Mouse (Mus musculus): ENCODE results near the gene Olfr1056. TPM values are rescaled to one million over a fixed set of nuclear protein-coding genes. Genes with fewer than 3 reads are reported as not detected.

Gene Olfr1056
- polyA plus RNA-seq, 1 experiment from 2014 or later = not detected

- Histone ChIP-seq H3K36me3 (ENCODE audit: control insufficient read depth, insufficient read depth) (no peaks in the 10 kb centered on the region), H3K9me3 (ENCODE audit: control insufficient read depth) (no peaks in the 10 kb centered on the region), H3K4me2 (replicated peaks; ENCODE audit: low read depth) (no peak within 1 kb of the TSS), H3K27me3 (replicated peaks; ENCODE audit: control insufficient read depth, insufficient read depth, low read length) (no peaks in the 10 kb centered on the region), H3K4me1 (replicated peaks; ENCODE audit: control insufficient read depth, insufficient read depth, low read length) (no peaks in the 10 kb centered on the region), H3K27ac (ENCODE audit: low read depth, low read length) (no peak within 1 kb of the TSS), H3K9ac (ENCODE audit: low read depth, low read length) (no peak within 1 kb of the TSS), H3K4me3 (ENCODE audit: low read depth, low read length) (no peak within 1 kb of the TSS)
- WGBS = 80% methylated on average over 3 of the region's 3 CpGs
- ATAC-seq = no peak
- TF ChIP-seq CTCF (IDR thresholded peaks at IDR 0.05; ENCODE audit: low read depth) = no peak
Observed at GRCm38 (mm10) chr2:86335333-86335732, 26.9 kb downstream of the Olfr1056 start, which contains the start of gene Olfr1054. TSS of gene Olfr1054 (minus strand) at chr2:86335433.

- Histone ChIP-seq H3K4me3 (ENCODE audit: low read depth, low read length) (no peak within 1 kb of the TSS), H3K36me3 (ENCODE audit: control insufficient read depth, insufficient read depth) (no peaks in the 10 kb centered on the region), H3K9me3 (ENCODE audit: control insufficient read depth) (no peaks in the 10 kb centered on the region), H3K4me2 (replicated peaks; ENCODE audit: low read depth) (no peak within 1 kb of the TSS), H3K4me1 (replicated peaks; ENCODE audit: control insufficient read depth, insufficient read depth, low read length) (no peaks in the 10 kb centered on the region), H3K27ac (ENCODE audit: low read depth, low read length) (no peak within 1 kb of the TSS), H3K27me3 (replicated peaks; ENCODE audit: control insufficient read depth, insufficient read depth, low read length) (no peaks in the 10 kb centered on the region), H3K9ac (ENCODE audit: low read depth, low read length) (no peak within 1 kb of the TSS)
- TF ChIP-seq CTCF (IDR thresholded peaks at IDR 0.05; ENCODE audit: low read depth) = no peak
- ATAC-seq = no peak
- WGBS = 62% methylated on average over 3 of the region's 3 CpGs
Observed at GRCm38 (mm10) chr2:86315184-86315583, 47.1 kb downstream of the Olfr1056 start, which contains the start of gene Olfr1053. TSS of gene Olfr1053 (minus strand) at chr2:86315284.

Other genes with a start within 250 kb of the Olfr1056 start
- gene Olfr1039, start 226.5 kb downstream of the Olfr1056 start, polyA plus RNA-seq (2015; fragmentation: Nextera tagmentation; extraction: Ambion mirVana) = not detected in 2 replicates
- not detected in 2 replicates for gene Olfr1040, start 215.7 kb downstream of the Olfr1056 start, polyA plus RNA-seq (2015; fragmentation: Nextera tagmentation; extraction: Ambion mirVana)
- gene Olfr1042, start 200.6 kb downstream of the Olfr1056 start, polyA plus RNA-seq (2015; fragmentation: Nextera tagmentation; extraction: Ambion mirVana) = not detected in 2 replicates
- not detected in 2 replicates for gene Olfr1043, start 194.9 kb downstream of the Olfr1056 start, polyA plus RNA-seq (2015; fragmentation: Nextera tagmentation; extraction: Ambion mirVana)
- not detected in 2 replicates for gene Olfr1044, start 184.6 kb downstream of the Olfr1056 start, polyA plus RNA-seq (2015; fragmentation: Nextera tagmentation; extraction: Ambion mirVana)
- gene Olfr52, start 176.8 kb downstream of the Olfr1056 start, polyA plus RNA-seq (2015; fragmentation: Nextera tagmentation; extraction: Ambion mirVana) = not detected in 2 replicates
- not detected in 2 replicates for gene Olfr1045, start 159.5 kb downstream of the Olfr1056 start, polyA plus RNA-seq (2015; fragmentation: Nextera tagmentation; extraction: Ambion mirVana)
- not detected in 2 replicates for gene Olfr1046, start 143.2 kb downstream of the Olfr1056 start, polyA plus RNA-seq (2015; fragmentation: Nextera tagmentation; extraction: Ambion mirVana)
- gene Olfr1047, start 131.1 kb downstream of the Olfr1056 start, polyA plus RNA-seq (2015; fragmentation: Nextera tagmentation; extraction: Ambion mirVana) = not detected in 2 replicates
- gene Olfr1048, start 122.2 kb downstream of the Olfr1056 start, polyA plus RNA-seq (2015; fragmentation: Nextera tagmentation; extraction: Ambion mirVana) = not detected in 2 replicates
- gene Olfr1049, start 104.1 kb downstream of the Olfr1056 start, polyA plus RNA-seq (2015; fragmentation: Nextera tagmentation; extraction: Ambion mirVana) = not detected in 2 replicates
- gene Olfr1051, start 83.4 kb downstream of the Olfr1056 start, polyA plus RNA-seq (2015; fragmentation: Nextera tagmentation; extraction: Ambion mirVana) = not detected in 2 replicates
- not detected in 2 replicates for gene Olfr1052, start 70.0 kb downstream of the Olfr1056 start, polyA plus RNA-seq (2015; fragmentation: Nextera tagmentation; extraction: Ambion mirVana)
- gene Olfr1053, start 47.2 kb downstream of the Olfr1056 start, polyA plus RNA-seq (2015; fragmentation: Nextera tagmentation; extraction: Ambion mirVana) = not detected in 2 replicates
- not detected in 2 replicates for gene Olfr1054, start 27.0 kb downstream of the Olfr1056 start, polyA plus RNA-seq (2015; fragmentation: Nextera tagmentation; extraction: Ambion mirVana)
- not detected in 2 replicates for gene Olfr1055, start 12.2 kb downstream of the Olfr1056 start, polyA plus RNA-seq (2015; fragmentation: Nextera tagmentation; extraction: Ambion mirVana)
- not detected in 2 replicates for gene Olfr1057, start 15.9 kb upstream of the Olfr1056 start, polyA plus RNA-seq (2015; fragmentation: Nextera tagmentation; extraction: Ambion mirVana)
- not detected in 2 replicates for gene Olfr1058, start 26.1 kb upstream of the Olfr1056 start, polyA plus RNA-seq (2015; fragmentation: Nextera tagmentation; extraction: Ambion mirVana)
- not detected in 2 replicates for gene Olfr1061, start 51.6 kb upstream of the Olfr1056 start, polyA plus RNA-seq (2015; fragmentation: Nextera tagmentation; extraction: Ambion mirVana)
- not detected in 2 replicates for gene Olfr1062, start 64.3 kb upstream of the Olfr1056 start, polyA plus RNA-seq (2015; fragmentation: Nextera tagmentation; extraction: Ambion mirVana)
- gene Olfr1065, start 88.1 kb upstream of the Olfr1056 start, polyA plus RNA-seq (2015; fragmentation: Nextera tagmentation; extraction: Ambion mirVana) = not detected in 2 replicates
- gene Olfr1066, start 93.8 kb upstream of the Olfr1056 start, polyA plus RNA-seq (2015; fragmentation: Nextera tagmentation; extraction: Ambion mirVana) = not detected in 2 replicates
- not detected in 2 replicates for gene Olfr228, start 124.9 kb upstream of the Olfr1056 start, polyA plus RNA-seq (2015; fragmentation: Nextera tagmentation; extraction: Ambion mirVana)
- not detected in 2 replicates for gene Olfr1076, start 146.0 kb upstream of the Olfr1056 start, polyA plus RNA-seq (2015; fragmentation: Nextera tagmentation; extraction: Ambion mirVana)
- gene Olfr1079, start 180.0 kb upstream of the Olfr1056 start, polyA plus RNA-seq (2015; fragmentation: Nextera tagmentation; extraction: Ambion mirVana) = not detected in 2 replicates
- not detected in 2 replicates for gene Olfr1080, start 195.8 kb upstream of the Olfr1056 start, polyA plus RNA-seq (2015; fragmentation: Nextera tagmentation; extraction: Ambion mirVana)
- not detected in 2 replicates for gene Olfr1082, start 236.5 kb upstream of the Olfr1056 start, polyA plus RNA-seq (2015; fragmentation: Nextera tagmentation; extraction: Ambion mirVana)